Mouse (Mus musculus) embryonic fibroblast, embryonic 13.5 days (primary cell): ENCODE data around the gene Gpx3.

ENCODE experiments used
- CTCF ChIP-seq: IDR thresholded peaks from 2 replicates; pipeline ENCODE4 v1.5.1; 2011; ENCODE audit warnings: mild to moderate bottlenecking, control low read depth, low read length, moderate library complexity, borderline replicate concordance; ENCODE audit not compliant: insufficient read depth
- POLR2A ChIP-seq: IDR thresholded peaks from 2 replicates; pipeline ENCODE4 v1.6.1; 2011; ENCODE audit warnings: low read depth, mild to moderate bottlenecking, control low read depth, low read length, moderate library complexity

GRCm38 (mm10) chr11:54867903-54868434 is 34.3 kb upstream of the Gpx3 start:
- TF ChIP-seq CTCF (no peak), POLR2A (0 out of 2 replicates have a peak, but pooled peaks have one; percentile 33)
